Mouse (Mus musculus) intestine, embryonic 14.5 days (tissue): ENCODE measurements around the gene Itprid2. TPM values are rescaled to one million over a fixed set of nuclear protein-coding genes. Genes with fewer than 3 reads are reported as not detected.

ENCODE experiments used
- ATAC-seq: fragments of 200-750 bp; cut with Nextera tagmentation; replicated peaks from 2 replicates; pipeline ENCODE4 v1.8.0; 2017; ENCODE audit warnings: low read depth, moderate number of reproducible peaks, moderate TSS enrichment, moderate library complexity; ENCODE audit not compliant: low FRiP score, low TSS enrichment
- DNase-seq: peaks from one replicate; pipeline ENCODE4 v3.0.0-alpha.2; 2018; ENCODE audit warnings: low spot score
- H3K27ac ChIP-seq: fragments of 300-500 bp; sonication (generic); 2 replicates; pipeline ENCODE4 v1.5.1; 2014; ENCODE audit warnings: low read depth, mild to moderate bottlenecking, control low read depth
- H3K27me3 ChIP-seq: fragments of 300-500 bp; sonication (generic); replicated peaks from 2 replicates; pipeline ENCODE4 v1.6.1; 2014; ENCODE audit warnings: low read length, control low read depth; ENCODE audit not compliant: control insufficient read depth, insufficient read depth
- H3K36me3 ChIP-seq: fragments of 300-500 bp; sonication (generic); 2 replicates; pipeline ENCODE4 v1.6.1; 2014; ENCODE audit warnings: low read length, control low read depth; ENCODE audit not compliant: control insufficient read depth, insufficient read depth
- H3K4me1 ChIP-seq: fragments of 300-500 bp; sonication (generic); replicated peaks from 2 replicates; pipeline ENCODE4 v1.6.1; 2014; ENCODE audit warnings: low read length, control low read depth, mixed read lengths; ENCODE audit not compliant: control insufficient read depth, insufficient read depth
- H3K4me2 ChIP-seq: fragments of 300-500 bp; sonication (generic); 2 replicates; pipeline ENCODE4 v1.6.1; 2014; ENCODE audit warnings: low read length
- H3K4me3 ChIP-seq: fragments of 300-500 bp; sonication (generic); 2 replicates; pipeline ENCODE4 v1.5.1; 2014; ENCODE audit warnings: low read depth, low read length, control low read depth, mixed read lengths
- H3K9ac ChIP-seq: fragments of 300-500 bp; sonication (generic); 2 replicates; pipeline ENCODE4 v1.6.1; 2014; ENCODE audit warnings: mild to moderate bottlenecking, low read length
- H3K9me3 ChIP-seq: fragments of 300-500 bp; sonication (generic); 2 replicates; pipeline ENCODE4 v1.6.1; 2016; ENCODE audit warnings: low read length, control low read depth; ENCODE audit not compliant: control insufficient read depth
- WGBS: fragments of 180-500 bp; shearing (Covaris S2); extraction: QIAGEN DNeasy Blood & Tissue Kit; methylation state at CpG from one replicate; pipeline ENCODE4 v1.1.7; 2014; 5-methylcytosine and 5-hydroxymethylcytosine counted together
- polyA plus RNA-seq: library from polyadenylated mRNA; unstranded; fragments of >200 nt; fragmentation: Nextera tagmentation; extraction: Ambion mirVana; gene quantifications from 2 replicates; pipeline ENCODE4 v1.2.1, GENCODE M21; 2014

The Itprid2 gene
- polyA plus RNA-seq, 1 experiment from 2014 or later: 31.0 TPM

GRCm38 (mm10) chr2:79683258-79683657, 48.1 kb downstream of the Itprid2 start:
- no peaks in the 10 kb centered on the region for H3K27me3 ChIP-seq

GRCm38 (mm10) chr2:79690838-79691237, 55.7 kb downstream of the Itprid2 start:
- Histone ChIP-seq H3K9me3 (no peaks in the 10 kb centered on the region), H3K27ac (no peak overlapping the region), H3K9ac (no peak overlapping the region), H3K36me3 (no peaks in the 10 kb centered on the region), H3K4me1 (no peaks in the 10 kb centered on the region; the same call in 1 of the 2 replicates), H3K4me2 (no peak overlapping the region), H3K4me3 (no peak overlapping the region), H3K27me3 (no peaks in the 10 kb centered on the region)
- DNase-seq (no peak), ATAC-seq (no peak)
- WGBS: 49% methylated on average over 3 of the region's 3 CpGs

More at GRCm38 (mm10) chr2:79683258-79683657, 48.1 kb downstream of the Itprid2 start:
- Histone ChIP-seq H3K9ac (no peak overlapping the region), H3K9me3 (no peaks in the 10 kb centered on the region), H3K36me3 (no peaks in the 10 kb centered on the region), H3K4me3 (no peak overlapping the region), H3K4me1 (0 out of 2 replicates have a peak, but pooled peaks cover 3% of the 10 kb centered on the region), H3K27ac (no peak overlapping the region), H3K4me2 (no peak overlapping the region)
- no peak for DNase-seq
- WGBS: 93% methylated on average over 4 of the region's 4 CpGs
- no peak for ATAC-seq

DNA sequence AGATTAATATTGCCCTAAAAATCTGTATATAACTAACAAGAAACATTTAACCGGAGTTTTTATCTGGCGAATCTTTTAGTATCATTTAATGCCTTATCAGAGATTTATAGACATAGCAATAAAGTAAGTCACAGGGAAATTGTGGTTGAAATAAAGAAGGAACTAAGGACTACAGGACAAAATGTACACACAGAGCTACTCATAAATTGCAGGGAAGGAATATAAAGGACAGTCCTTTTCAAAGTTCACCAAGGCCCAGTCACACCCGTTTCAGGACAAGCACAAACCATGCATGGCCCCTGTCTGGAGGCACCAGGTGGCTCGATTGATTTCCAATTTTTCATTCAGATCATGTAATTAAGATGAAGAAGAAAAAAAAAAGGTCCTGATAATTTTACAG, 60.0 kb downstream of the Itprid2 start:
- H3K9me3 ChIP-seq: no peaks in the 10 kb centered on the region
- ATAC-seq: no peak
- no peak overlapping the region for H3K4me2 ChIP-seq
- no peaks in the 10 kb centered on the region for H3K36me3 ChIP-seq
- no peaks in the 10 kb centered on the region for H3K4me1 ChIP-seq
- H3K4me3 ChIP-seq: no peak overlapping the region
- H3K9ac ChIP-seq: no peak overlapping the region
- no peak for DNase-seq
- 80% methylated on average over 4 of the region's 4 CpGs for WGBS
- H3K27ac ChIP-seq: no peak overlapping the region
- no peaks in the 10 kb centered on the region for H3K27me3 ChIP-seq

DNA sequence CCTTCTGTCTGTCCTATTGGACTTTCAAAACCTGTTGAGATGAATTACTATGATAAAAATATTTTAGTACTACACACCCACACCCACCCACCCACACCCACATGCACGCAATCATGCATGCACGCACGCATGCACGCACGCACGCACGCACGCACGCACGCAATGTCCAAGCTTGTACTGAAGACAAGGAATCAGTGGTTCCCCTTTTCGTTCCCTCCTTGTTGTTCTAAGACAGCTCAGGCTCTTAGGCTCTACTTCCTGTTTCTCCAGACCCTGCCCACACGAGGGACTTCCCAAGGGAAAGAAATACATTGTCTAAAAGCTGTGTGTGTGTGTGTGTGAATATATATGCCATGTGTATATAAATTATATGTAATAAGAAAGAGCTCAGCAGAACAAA, 60.8 kb downstream of the Itprid2 start:
- ATAC-seq: no peak
- 88% methylated on average over 12 of the region's 12 CpGs for WGBS
- H3K4me3 ChIP-seq: no peak overlapping the region
- H3K4me2 ChIP-seq: no peak overlapping the region
- no peak for DNase-seq
- no peaks in the 10 kb centered on the region for H3K27me3 ChIP-seq
- no peaks in the 10 kb centered on the region for H3K4me1 ChIP-seq
- H3K36me3 ChIP-seq: no peaks in the 10 kb centered on the region
- H3K9me3 ChIP-seq: no peaks in the 10 kb centered on the region
- H3K9ac ChIP-seq: no peak overlapping the region
- no peak overlapping the region for H3K27ac ChIP-seq

- Histone ChIP-seq H3K9ac (no peak overlapping the region), H3K36me3 (no peaks in the 10 kb centered on the region), H3K4me3 (no peak overlapping the region), H3K4me1 (no peaks in the 10 kb centered on the region), H3K9me3 (no peaks in the 10 kb centered on the region), H3K4me2 (no peak overlapping the region), H3K27ac (no peak overlapping the region), H3K27me3 (no peaks in the 10 kb centered on the region)
- ATAC-seq (no peak), DNase-seq (no peak)
- 65% methylated on average over 10 of the region's 10 CpGs for WGBS
Observed at GRCm38 (mm10) chr2:79696478-79697230, 61.5 kb downstream of the Itprid2 start.

DNA sequence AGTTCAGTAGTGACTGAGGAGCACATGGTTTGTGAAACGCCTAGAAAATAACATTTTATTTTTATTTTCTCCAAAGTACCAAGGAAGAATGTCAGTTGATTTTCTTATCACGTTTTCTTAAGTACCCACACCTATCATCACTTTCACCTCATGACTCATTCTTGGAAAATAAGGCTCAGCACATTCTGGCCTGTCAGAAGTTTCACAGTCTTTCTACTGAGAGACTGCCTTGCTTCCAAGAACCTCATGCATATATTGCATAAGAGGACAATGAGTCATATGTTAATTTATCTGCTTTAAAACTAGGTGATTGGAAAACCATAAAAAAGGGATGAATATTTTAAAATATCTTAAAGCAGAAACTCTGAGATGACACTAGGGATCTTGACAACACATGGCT, 63.0 kb downstream of the Itprid2 start:
- H3K4me3 ChIP-seq: no peak overlapping the region
- H3K36me3 ChIP-seq: no peaks in the 10 kb centered on the region
- ATAC-seq (no peak), DNase-seq (no peak)
- 54% methylated on average over 2 of the region's 2 CpGs for WGBS
- no peak overlapping the region for H3K27ac ChIP-seq
- no peak overlapping the region for H3K9ac ChIP-seq
- H3K4me1 ChIP-seq: no peaks in the 10 kb centered on the region
- H3K4me2 ChIP-seq: no peak overlapping the region
- H3K9me3 ChIP-seq: no peaks in the 10 kb centered on the region
- H3K27me3 ChIP-seq: no peaks in the 10 kb centered on the region

GRCm38 (mm10) chr2:79704773-79705172, 69.6 kb downstream of the Itprid2 start:
- no peak for DNase-seq
- H3K9ac ChIP-seq: no peak overlapping the region
- no peaks in the 10 kb centered on the region for H3K4me1 ChIP-seq
- H3K4me3 ChIP-seq: no peak overlapping the region
- H3K9me3 ChIP-seq: no peaks in the 10 kb centered on the region
- no peaks in the 10 kb centered on the region for H3K27me3 ChIP-seq
- ATAC-seq: 0 out of 2 replicates have a peak, but pooled peaks have one; percentile 43
- WGBS: 74% methylated on average over 2 of the region's 2 CpGs
- H3K4me2 ChIP-seq: no peak overlapping the region
- H3K27ac ChIP-seq: no peak overlapping the region
- H3K36me3 ChIP-seq: no peaks in the 10 kb centered on the region

DNA sequence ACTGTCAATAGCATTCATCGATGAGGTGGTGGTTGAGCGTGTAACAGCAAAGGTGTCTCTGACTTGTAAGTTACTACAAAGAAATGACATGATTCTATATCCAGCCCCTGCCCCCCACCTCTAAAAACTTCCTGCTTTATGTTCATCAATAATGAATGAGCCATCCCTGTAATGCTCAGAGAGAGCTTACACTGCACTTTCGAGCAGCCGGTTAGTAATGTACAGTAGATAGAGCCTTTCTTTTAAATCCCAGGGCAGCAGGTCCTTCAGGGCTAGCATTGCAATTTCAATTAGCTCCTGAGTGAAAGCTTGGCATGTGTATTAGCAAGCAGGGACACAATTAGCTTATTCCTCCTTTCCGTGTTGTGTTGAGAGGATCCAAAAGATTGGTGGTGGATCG, 72.4 kb downstream of the Itprid2 start, which contains the start of gene Ppp1r1c:
Gene Ppp1r1c, plus strand, starts transcription at position 206 of the 400 bp plus-strand sequence.
- Histone ChIP-seq H3K4me3 (no peak within 1 kb of the TSS), H3K4me2 (no peak within 1 kb of the TSS), H3K9me3 (no peaks in the 10 kb centered on the region), H3K9ac (no peak within 1 kb of the TSS), H3K4me1 (no peaks in the 10 kb centered on the region), H3K36me3 (no peaks in the 10 kb centered on the region), H3K27ac (no peak within 1 kb of the TSS), H3K27me3 (no peaks in the 10 kb centered on the region)
- no peak for ATAC-seq
- DNase-seq: no peak
- 87% methylated on average over 6 of the region's 6 CpGs for WGBS

GRCm38 (mm10) chr2:79713662-79714091, 78.5 kb downstream of the Itprid2 start:
- Histone ChIP-seq H3K4me2 (no peak overlapping the region), H3K4me1 (0 out of 2 replicates have a peak, but pooled peaks cover 3% of the 10 kb centered on the region), H3K27me3 (no peaks in the 10 kb centered on the region), H3K27ac (no peak overlapping the region), H3K36me3 (no peaks in the 10 kb centered on the region), H3K9me3 (no peaks in the 10 kb centered on the region), H3K9ac (no peak overlapping the region), H3K4me3 (no peak overlapping the region)
- DNase-seq: no peak
- WGBS: 57% methylated on average over 3 of the region's 3 CpGs
- no peak for ATAC-seq
